Mouse (Mus musculus): ENCODE results near the gene Esyt2. TPM values are rescaled to one million over a fixed set of nuclear protein-coding genes. Genes with fewer than 3 reads are reported as not detected.

The Esyt2 gene
- total RNA-seq, 2 experiments from 2014 or later = 24.7 to 30.6 TPM

Small RNA genes lying within 50 kb of the gene (microRNA-seq; reads per million reads assigned to microRNA genes)
- 0 reads per million in 2 experiments for gene Gm23190

Other genes starting within 250 kb of the Esyt2 start
- 10 to 100 TPM; 30.2 to 34.1 TPM for gene Zfp386, start 233.5 kb upstream of the Esyt2 start, total RNA-seq (2021)
- gene Vipr2, start 203.5 kb upstream of the Esyt2 start, total RNA-seq (2021) = 1 to 10 TPM; 4.7 to 5.0 TPM
- gene Wdr60, start 18.2 kb upstream of the Esyt2 start, total RNA-seq (2021) = 1 to 10 TPM; 4.8 to 5.7 TPM
- gene Gm11027, start 5.8 kb upstream of the Esyt2 start, total RNA-seq (2021) = not detected
- gene Ncapg2, start 124.2 kb downstream of the Esyt2 start, total RNA-seq (2021) = 10 to 100 TPM; 10.0 to 14.9 TPM
- gene Ptprn2, start 204.5 kb downstream of the Esyt2 start, total RNA-seq (2021) = under 1 TPM; 0.31 to 0.45 TPM

Measured in gastrocnemius, postnatal 10 days (tissue).